Mouse (Mus musculus): ENCODE measurements at regions not wholly inside any gene's neighbourhood (a gene's known extent, or its start where the extent isn't known, plus 50 kb on each side); places are given as distances from the start of the nearest gene placed in this dataset.

- no peaks in the 10 kb centered on the region; the same call in 1 of the 2 replicates for H3K9me3 ChIP-seq
- ATAC-seq (ENCODE audit: low FRiP score, low read depth), result no peak
- H3K4me3 ChIP-seq, result no peak overlapping the region
- no peak overlapping the region for H3K4me2 ChIP-seq (replicated peaks)
- H3K36me3 ChIP-seq, result no peaks in the 10 kb centered on the region
- no peak overlapping the region for H3K27ac ChIP-seq
- 91% methylated on average over 1 of the region's 1 CpGs for WGBS
- H3K9ac ChIP-seq, result no peak overlapping the region
- no peaks in the 10 kb centered on the region for H3K27me3 ChIP-seq
- H3K4me1 ChIP-seq, result no peaks in the 10 kb centered on the region
Measured at GRCm38 (mm10) chr7:74870250-74870649, 315.7 kb upstream of the Slco3a1 start.

- H3K9me3 ChIP-seq, result no peaks in the 10 kb centered on the region; the same call in 1 of the 2 replicates
- H3K9ac ChIP-seq, result no peak overlapping the region
- ATAC-seq (ENCODE audit: low FRiP score, low read depth), result peak; percentile 51
- no peak overlapping the region for H3K4me3 ChIP-seq
- WGBS, result 31% methylated on average over 3 of the region's 3 CpGs
- H3K27me3 ChIP-seq, result no peaks in the 10 kb centered on the region
- no peak overlapping the region for H3K4me2 ChIP-seq (replicated peaks)
- H3K36me3 ChIP-seq, result no peaks in the 10 kb centered on the region
- no peak overlapping the region for H3K27ac ChIP-seq
- no peaks in the 10 kb centered on the region for H3K4me1 ChIP-seq
Measured at GRCm38 (mm10) chr7:74862727-74863126, 308.1 kb upstream of the Slco3a1 start.

GRCm38 (mm10) chr7:74844306-74844929, 289.8 kb upstream of the Slco3a1 start:
- H3K27me3 ChIP-seq, result no peaks in the 10 kb centered on the region
- H3K27ac ChIP-seq, result no peak overlapping the region
- H3K9me3 ChIP-seq, result no peaks in the 10 kb centered on the region
- no peaks in the 10 kb centered on the region for H3K36me3 ChIP-seq
- no peak overlapping the region for H3K4me3 ChIP-seq
- H3K4me1 ChIP-seq, result 0 out of 2 replicates have a peak, but pooled peaks cover 7% of the 10 kb centered on the region
- WGBS, result 36% methylated on average over 6 of the region's 6 CpGs
- H3K4me2 ChIP-seq (replicated peaks), result no peak overlapping the region
- no peak overlapping the region for H3K9ac ChIP-seq
- no peak for ATAC-seq (ENCODE audit: low FRiP score, low read depth)

DNA sequence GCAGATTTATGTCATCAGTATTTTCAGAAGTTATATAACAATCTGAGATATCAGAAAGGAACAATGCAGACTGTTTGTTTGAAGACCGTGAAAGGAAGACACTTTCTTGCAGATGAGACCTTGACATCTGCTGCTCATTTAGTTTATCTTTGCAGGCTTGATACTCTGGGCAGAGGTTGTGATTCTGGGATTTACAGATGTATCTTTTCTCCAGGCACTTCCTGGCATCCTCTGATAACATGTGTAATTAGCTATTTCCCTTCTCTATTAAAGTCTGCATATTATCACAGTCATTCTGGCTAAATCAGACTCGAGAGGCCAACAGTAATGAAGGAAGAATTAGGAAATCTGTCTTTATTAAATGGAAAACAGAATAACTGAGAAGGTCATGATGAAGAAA, 268.7 kb upstream of the Slco3a1 start:
- WGBS, result 54% methylated on average over 2 of the region's 2 CpGs
- peaks cover 14% of the 10 kb centered on the region; the same call in 1 of the 2 replicates for H3K27me3 ChIP-seq

DNA sequence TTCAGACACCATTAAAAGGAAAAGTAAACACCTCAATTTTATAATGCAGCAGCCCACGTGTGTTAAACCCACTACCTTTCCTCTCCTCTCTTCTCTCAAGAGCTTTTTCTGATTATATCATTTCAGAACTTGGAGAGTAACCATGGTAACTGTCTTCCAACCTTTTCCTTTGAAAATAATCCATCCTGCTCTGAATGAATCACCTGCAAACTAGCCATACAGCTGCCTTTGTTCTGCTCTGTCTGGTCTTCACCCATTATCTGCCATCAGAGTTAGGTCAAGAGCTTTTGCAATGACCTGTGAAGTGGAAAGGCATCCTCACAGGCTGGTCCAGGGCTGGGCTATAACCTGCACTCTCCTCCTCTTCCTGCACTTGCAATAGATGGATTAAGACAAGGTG, 238.7 kb upstream of the Slco3a1 start:
- Histone ChIP-seq H3K27me3 (no peaks in the 10 kb centered on the region), H3K27ac (no peak overlapping the region), H3K4me2 (replicated peaks) (no peak overlapping the region), H3K36me3 (no peaks in the 10 kb centered on the region), H3K4me1 (no peaks in the 10 kb centered on the region), H3K4me3 (no peak overlapping the region), H3K9me3 (no peaks in the 10 kb centered on the region), H3K9ac (no peak overlapping the region)
- 55% methylated on average over 1 of the region's 1 CpGs for WGBS
- no peak for ATAC-seq (ENCODE audit: low FRiP score, low read depth)

More for the DNA sequence above, 268.7 kb upstream of the Slco3a1 start:
- no peaks in the 10 kb centered on the region for H3K9me3 ChIP-seq
- H3K27ac ChIP-seq, result no peak overlapping the region
- no peak overlapping the region for H3K4me2 ChIP-seq (replicated peaks)
- no peak for ATAC-seq (ENCODE audit: low FRiP score, low read depth)
- no peak overlapping the region for H3K9ac ChIP-seq
- H3K4me1 ChIP-seq, result no peaks in the 10 kb centered on the region
- no peaks in the 10 kb centered on the region for H3K36me3 ChIP-seq
- no peak overlapping the region for H3K4me3 ChIP-seq

DNA sequence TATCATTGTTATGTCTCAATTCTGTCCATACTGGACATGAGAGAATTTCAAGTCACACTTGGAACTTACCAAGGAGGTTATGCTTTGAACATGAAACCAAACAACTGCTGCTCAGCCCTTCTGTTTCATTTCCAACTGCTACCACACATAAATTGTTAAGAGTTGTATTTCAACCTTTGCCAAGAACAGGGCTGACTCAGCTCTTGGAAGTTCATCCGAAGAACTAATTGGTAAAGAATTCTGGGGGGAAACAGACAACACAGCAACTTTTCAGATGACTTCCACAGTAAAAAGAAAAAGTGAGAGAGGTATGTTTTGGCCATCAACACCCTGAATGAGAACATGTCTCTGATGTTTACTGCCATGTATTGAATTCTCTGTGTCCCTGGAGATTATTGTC, 234.1 kb upstream of the Slco3a1 start:
- Histone ChIP-seq H3K9me3 (no peaks in the 10 kb centered on the region), H3K9ac (no peak overlapping the region), H3K27ac (no peak overlapping the region), H3K4me1 (no peaks in the 10 kb centered on the region), H3K4me2 (replicated peaks) (no peak overlapping the region), H3K36me3 (no peaks in the 10 kb centered on the region), H3K27me3 (no peaks in the 10 kb centered on the region), H3K4me3 (no peak overlapping the region)
- WGBS, result 67% methylated on average over 1 of the region's 1 CpGs
- no peak for ATAC-seq (ENCODE audit: low FRiP score, low read depth)

- WGBS, result 90% methylated on average over 9 of the region's 9 CpGs
- Histone ChIP-seq H3K9ac (no peak overlapping the region), H3K36me3 (no peaks in the 10 kb centered on the region), H3K27ac (no peak overlapping the region), H3K27me3 (no peaks in the 10 kb centered on the region), H3K4me3 (no peak overlapping the region), H3K9me3 (no peaks in the 10 kb centered on the region), H3K4me1 (no peaks in the 10 kb centered on the region), H3K4me2 (replicated peaks) (no peak overlapping the region)
- ATAC-seq (ENCODE audit: low FRiP score, low read depth), result no peak
Measured at GRCm38 (mm10) chr7:74771435-74772406, 217.1 kb upstream of the Slco3a1 start.

GRCm38 (mm10) chr7:74766550-74766949, 212.0 kb upstream of the Slco3a1 start:
- Histone ChIP-seq H3K4me2 (replicated peaks) (no peak overlapping the region), H3K36me3 (no peaks in the 10 kb centered on the region), H3K4me3 (no peak overlapping the region), H3K4me1 (no peaks in the 10 kb centered on the region), H3K27me3 (no peaks in the 10 kb centered on the region), H3K9ac (no peak overlapping the region), H3K27ac (no peak overlapping the region), H3K9me3 (no peaks in the 10 kb centered on the region)
- ATAC-seq (ENCODE audit: low FRiP score, low read depth), result no peak
- 70% methylated on average over 4 of the region's 4 CpGs for WGBS

DNA sequence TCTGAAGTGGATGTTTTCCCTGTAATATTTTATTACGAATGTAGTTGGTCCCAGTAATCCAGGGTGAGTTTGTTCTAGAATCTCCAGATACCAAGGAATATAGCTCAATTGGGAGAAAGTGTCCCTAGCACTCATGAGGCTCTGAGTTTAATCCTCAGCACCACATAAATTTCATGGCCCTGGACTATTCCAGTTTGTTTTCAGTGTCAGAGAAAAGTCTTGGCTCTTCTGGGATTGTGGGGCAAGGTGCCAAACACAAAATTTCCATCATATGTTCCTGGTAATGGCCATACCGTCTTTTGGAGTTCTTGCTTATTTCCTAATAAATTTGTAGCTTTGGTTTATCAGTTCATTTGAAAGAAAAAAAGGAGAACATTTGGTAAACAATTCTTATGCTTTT, 202.9 kb upstream of the Slco3a1 start:
- H3K4me3 ChIP-seq, result no peak overlapping the region
- WGBS, result 53% methylated on average over 2 of the region's 2 CpGs

GRCm38 (mm10) chr7:74747704-74748103, 193.1 kb upstream of the Slco3a1 start:
- H3K9me3 ChIP-seq, result no peaks in the 10 kb centered on the region
- no peak for ATAC-seq (ENCODE audit: low FRiP score, low read depth)
- no peak overlapping the region for H3K9ac ChIP-seq
- 59% methylated on average over 1 of the region's 1 CpGs for WGBS
- H3K4me3 ChIP-seq, result no peak overlapping the region
- H3K4me1 ChIP-seq, result no peaks in the 10 kb centered on the region
- H3K27me3 ChIP-seq, result no peaks in the 10 kb centered on the region
- no peak overlapping the region for H3K27ac ChIP-seq
- H3K36me3 ChIP-seq, result no peaks in the 10 kb centered on the region
- H3K4me2 ChIP-seq (replicated peaks), result no peak overlapping the region

More for the DNA sequence above, 202.9 kb upstream of the Slco3a1 start:
- no peaks in the 10 kb centered on the region for H3K4me1 ChIP-seq
- H3K9ac ChIP-seq, result no peak overlapping the region
- H3K9me3 ChIP-seq, result no peaks in the 10 kb centered on the region
- no peak for ATAC-seq (ENCODE audit: low FRiP score, low read depth)
- H3K27ac ChIP-seq, result no peak overlapping the region
- H3K36me3 ChIP-seq, result no peaks in the 10 kb centered on the region
- H3K27me3 ChIP-seq, result no peaks in the 10 kb centered on the region
- H3K4me2 ChIP-seq (replicated peaks), result no peak overlapping the region

DNA sequence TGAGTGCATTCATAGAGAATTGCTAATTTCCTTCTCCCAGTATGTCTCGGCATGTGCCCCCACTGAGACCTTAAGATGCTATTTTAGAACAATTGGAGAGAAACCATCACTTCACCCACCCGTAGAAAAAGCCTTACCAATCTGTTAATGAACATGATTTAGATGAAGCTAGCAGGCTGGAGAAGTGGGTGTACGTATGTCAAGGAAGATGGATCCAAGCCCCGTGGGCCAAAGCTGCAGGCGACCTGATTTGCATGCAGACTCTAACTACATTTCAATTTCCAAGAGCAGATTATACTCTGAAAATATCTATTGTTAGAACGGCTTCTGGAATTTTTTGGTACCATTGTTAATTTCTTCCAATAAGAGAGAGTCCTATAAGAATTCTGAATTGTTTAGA, 180.4 kb upstream of the Slco3a1 start:
- no peaks in the 10 kb centered on the region for H3K4me1 ChIP-seq
- H3K4me2 ChIP-seq (replicated peaks), result no peak overlapping the region
- H3K36me3 ChIP-seq, result no peaks in the 10 kb centered on the region
- 77% methylated on average over 6 of the region's 6 CpGs for WGBS
- no peaks in the 10 kb centered on the region for H3K27me3 ChIP-seq
- no peak for ATAC-seq (ENCODE audit: low FRiP score, low read depth)
- no peak overlapping the region for H3K27ac ChIP-seq
- H3K4me3 ChIP-seq, result no peak overlapping the region
- H3K9ac ChIP-seq, result no peak overlapping the region
- no peaks in the 10 kb centered on the region for H3K9me3 ChIP-seq

- Histone ChIP-seq H3K9ac (no peak overlapping the region), H3K36me3 (no peaks in the 10 kb centered on the region), H3K4me2 (replicated peaks) (no peak overlapping the region), H3K27ac (no peak overlapping the region), H3K4me1 (no peaks in the 10 kb centered on the region), H3K9me3 (no peaks in the 10 kb centered on the region), H3K27me3 (no peaks in the 10 kb centered on the region), H3K4me3 (no peak overlapping the region)
- ATAC-seq (ENCODE audit: low FRiP score, low read depth), result no peak
- WGBS, result 61% methylated on average over 8 of the region's 8 CpGs
Measured at GRCm38 (mm10) chr7:74726324-74726991, 171.9 kb upstream of the Slco3a1 start.
